Mouse (Mus musculus) olfactory bulb, adult 2 months (tissue): ENCODE data around the gene Ddx55.

Experiments
- CTCF ChIP-seq: fragments of 200-500 bp; IDR thresholded peaks from 2 replicates; pipeline ENCODE4 v1.5.1; 2012; ENCODE audit warnings: low read depth, mild to moderate bottlenecking, low read length, moderate library complexity; ENCODE audit not compliant: insufficient read depth
- POLR2A ChIP-seq: fragments of 200-500 bp; IDR thresholded peaks from 2 replicates; pipeline ENCODE4 v1.6.1; 2012; ENCODE audit warnings: mild to moderate bottlenecking, low read depth, low read length, moderate library complexity; ENCODE audit not compliant: insufficient read depth

DNA sequence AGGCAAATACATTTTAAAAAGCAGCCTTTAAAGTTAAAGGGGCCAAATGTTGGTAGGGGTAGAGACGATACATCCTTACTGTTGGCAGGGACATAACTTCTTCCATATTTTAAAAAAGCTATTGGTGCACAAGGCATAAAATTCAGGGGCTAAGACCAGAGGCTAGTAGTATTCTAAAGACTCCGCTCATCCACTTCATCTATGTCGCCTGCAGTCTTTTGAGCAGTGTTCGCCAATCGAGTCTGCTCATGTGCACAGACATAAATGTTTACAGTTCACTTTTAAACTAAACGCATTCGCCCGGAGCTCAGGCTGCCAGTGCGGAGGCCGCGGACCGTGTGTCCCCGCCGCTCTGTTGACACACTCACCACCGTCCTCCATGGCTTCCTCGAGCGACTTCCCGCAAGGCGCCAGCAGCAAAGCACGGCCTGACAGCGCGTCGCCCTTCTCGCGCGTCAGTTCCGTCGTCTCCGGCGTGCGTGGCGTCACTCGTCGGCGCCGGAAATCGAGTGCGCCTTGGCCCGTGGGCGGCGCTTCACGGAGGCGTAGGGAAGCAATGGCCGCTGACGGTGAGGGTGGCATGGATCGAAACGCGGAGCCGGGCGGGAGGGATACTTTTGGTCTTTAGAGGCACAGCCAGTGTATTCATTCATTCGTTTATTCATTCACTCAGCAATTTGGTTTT lies 26.1 kb downstream of the Ddx55 start, which contains the start of the genes Eif2b1 and Gtf2h3:
- TF ChIP-seq POLR2A (peak; percentile 95), CTCF (0 out of 2 replicates have a peak, but pooled peaks have one; percentile 17)
